Mouse (Mus musculus) left cerebral cortex, postnatal 36 days (tissue): ENCODE data around the gene Gm19345. TPM values are rescaled to one million over a fixed set of nuclear protein-coding genes. Genes with fewer than 3 reads are reported as not detected.
A peak's percentile ranks its signal among the peaks of the same experiment; 100 is the strongest.

Experiments used
- DNase-seq, 2 experiments: peaks; one replicate each; pipeline ENCODE4 v3.0.0; 2021 to 2022; ENCODE audit warnings: low spot score in 2 of 2, mixed read lengths in 1 of 2
- intact Hi-C: fragments of 180-260 bp; cut with DNase I; formaldehyde crosslinking; loops from one replicate; pipeline ENCODE4 v1.15.1; 2025
- total RNA-seq, 2 experiments: library from RNA; stranded (reverse); gene quantifications; 2 replicates each; pipeline ENCODE4 v1.2.3; 2021

Gm19345 gene
- total RNA-seq, 2 experiments from 2014 or later = 1.2 to 2.1 TPM

DNA sequence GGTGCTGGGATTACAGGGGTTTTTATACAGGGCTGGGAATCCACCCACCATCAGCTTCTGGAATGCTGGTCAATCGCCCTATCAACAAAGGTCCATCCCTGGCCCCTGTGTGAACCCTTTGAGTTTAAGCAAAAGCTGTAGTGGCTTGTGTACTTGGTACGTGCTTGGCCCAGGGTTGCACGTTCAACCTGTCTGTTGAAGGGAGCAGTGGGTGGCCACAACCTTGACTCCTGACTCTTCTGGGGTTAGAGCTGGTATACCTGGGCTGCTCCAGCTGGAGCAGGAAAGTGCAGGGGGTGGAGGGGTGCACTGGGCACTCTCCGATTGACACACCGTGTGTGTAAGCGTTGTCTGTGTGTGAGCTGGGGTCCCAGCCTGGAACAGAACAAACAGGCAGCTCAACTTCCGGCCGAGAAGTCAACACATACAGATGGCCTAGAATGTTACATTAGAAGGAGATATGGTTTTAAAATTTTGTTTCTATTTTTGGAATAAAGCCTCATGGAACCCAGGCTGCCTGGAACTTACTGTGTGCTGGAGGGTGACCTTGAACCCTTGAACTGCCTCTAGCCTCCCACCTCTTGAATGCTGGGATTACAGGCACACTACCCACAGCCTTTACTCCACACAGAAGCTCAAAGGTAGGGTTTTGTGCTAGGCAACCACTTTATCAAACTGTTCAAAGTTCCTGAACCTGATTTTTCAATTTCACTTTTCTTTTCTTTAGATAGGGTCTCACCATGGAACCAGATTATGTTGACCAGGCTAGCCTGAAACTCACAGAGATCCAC is 13.6 kb downstream of the Gm19345 start:
- intact Hi-C loops = no loop called here

DNA sequence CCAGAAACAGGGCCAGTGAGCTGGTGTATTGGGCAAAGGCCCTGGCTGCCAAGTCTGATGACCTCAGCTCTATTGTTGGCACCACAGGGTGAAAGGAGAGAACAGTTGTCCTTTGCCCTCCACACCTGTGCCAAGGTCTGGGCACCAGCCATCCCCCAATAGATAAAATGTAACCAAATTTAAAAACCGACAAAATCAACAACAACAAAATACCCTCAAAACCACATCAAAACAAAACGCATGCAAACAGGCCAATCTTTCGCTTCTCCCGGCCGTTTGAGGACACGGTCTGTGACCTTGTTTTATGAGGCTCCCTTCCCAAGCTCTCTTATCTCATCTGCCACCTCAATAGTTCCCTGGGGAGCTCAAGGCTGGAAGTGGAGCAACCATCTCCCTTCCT is 14.7 kb downstream of the Gm19345 start:
- DNase-seq = no peak
- intact Hi-C loops = no loop called here

More for the DNA sequence above, 13.6 kb downstream of the Gm19345 start:
- no peak for DNase-seq

DNA sequence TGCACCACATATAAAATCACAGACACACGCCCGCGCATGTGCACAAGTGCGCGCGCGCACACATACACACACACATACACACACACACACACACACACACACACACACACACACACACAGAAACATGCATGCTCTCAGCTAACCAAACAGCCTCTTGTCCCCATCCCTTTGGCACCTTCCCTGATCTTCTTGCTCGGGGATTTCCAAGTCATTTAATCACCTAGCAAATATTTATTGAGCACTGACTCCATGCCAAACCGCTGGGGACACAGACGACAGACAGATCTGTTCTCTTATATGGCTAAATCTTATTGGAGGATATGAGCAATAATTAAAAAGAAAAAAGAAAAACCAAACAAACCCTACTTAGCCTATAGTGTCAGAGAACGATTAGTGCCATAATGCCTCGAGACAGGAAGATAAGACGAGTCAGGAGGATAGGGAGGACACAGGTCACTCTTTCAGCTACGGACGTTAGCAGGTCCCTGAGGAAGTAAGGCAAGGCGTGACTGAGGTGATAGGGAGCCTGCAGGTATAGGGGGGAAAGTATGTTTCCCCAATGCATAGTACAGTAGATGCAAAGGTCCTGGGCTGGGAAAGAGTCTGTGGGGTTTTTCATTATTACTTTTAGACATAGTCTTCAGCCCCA is 16.1 kb downstream of the Gm19345 start:
- no peak for DNase-seq
- intact Hi-C loops = no loop called here

DNA sequence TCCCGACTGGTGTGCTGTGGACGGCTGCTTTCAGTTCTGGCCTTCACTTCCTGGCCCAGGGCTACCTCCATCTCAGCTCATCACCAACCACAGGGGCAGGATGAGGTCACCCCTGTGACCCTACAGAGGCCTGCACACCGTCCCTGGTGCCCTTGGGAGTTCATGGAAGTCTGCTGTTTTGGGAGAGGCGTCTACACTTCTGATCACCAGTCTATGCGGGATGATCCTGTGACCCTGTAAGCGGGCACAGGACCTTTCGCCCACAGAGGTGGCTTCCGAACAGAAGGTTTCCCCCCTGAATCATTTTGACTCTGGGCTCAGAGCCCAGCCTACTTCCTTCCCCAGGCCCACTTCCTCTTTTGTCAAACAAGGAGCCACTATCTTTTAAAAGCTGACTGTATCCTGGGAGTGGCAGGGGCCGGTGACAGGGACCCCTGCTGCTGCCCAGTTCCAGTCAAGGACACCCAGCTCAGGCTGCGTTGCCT is 19.4 kb downstream of the Gm19345 start:
- intact Hi-C loops = no loop called here
- DNase-seq = no peak

DNA sequence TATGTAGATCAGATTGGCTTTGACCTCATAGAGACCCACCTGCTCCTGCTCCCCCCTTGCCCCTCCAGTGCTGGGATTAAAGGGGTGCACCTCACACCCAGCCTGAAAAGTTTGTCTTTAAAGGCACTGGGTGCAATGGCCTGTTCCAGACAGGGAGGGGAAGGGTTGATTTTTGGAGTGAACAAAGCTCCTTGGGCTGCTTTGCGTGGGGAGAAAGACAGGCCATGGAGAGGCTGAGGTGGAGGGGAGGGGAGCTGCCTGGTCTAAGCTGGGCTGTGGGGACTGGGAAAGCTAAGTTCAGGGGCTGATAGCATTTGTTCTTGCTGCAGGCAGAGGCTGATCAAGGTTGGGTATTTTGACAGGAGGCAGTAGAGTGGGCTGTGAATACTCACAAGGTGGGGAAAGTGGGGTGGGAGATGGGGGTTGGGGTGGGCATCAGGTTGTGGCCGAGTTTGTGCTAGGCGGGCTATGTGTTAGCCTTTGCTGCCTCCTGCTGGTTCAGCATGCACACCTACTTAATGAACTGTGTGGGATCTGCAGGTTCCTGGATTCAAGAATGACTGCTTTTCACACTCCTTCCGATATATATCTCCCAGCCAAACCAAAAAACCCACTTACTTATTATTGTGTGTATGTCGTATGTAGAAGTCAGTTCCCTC is 20.3 kb downstream of the Gm19345 start:
- DNase-seq = no peak
- intact Hi-C loops = no loop called here

DNA sequence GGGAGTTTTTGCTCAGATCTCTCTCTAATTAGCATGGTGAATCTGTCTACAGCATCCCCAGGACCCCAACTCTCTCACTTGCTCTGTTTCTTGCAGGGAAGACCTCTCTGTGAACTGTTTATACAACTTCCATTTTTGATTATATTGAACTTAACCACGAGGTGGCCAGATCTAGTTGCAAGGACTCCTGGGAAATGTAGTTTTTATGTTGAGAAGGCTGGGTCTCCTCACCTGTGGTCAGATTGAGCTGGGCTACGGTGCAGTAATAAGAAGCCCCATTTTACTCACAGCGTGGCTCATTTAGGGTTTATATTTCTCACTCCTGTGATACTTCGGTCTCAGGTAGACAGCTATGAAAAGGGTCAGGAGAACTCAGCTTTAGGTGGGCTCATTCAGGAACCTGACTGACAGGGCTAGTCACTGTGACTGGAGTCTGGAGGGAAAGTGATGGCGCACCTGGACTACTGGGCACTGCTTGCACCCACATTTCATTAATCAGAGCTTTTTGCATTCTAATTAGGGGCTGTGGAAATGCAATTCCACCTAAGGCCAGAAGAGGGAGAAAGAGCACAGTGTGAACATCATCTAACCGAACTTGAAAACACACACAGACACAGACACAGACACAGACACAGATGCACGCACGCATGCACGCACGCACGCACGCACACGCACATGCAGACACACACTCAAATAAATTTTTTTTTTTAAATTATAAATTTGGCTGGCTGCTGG is 24.3 kb downstream of the Gm19345 start:
- peak in 1 of 2 experiments; percentile 41 for DNase-seq
- intact Hi-C loops = no loop called here

DNA sequence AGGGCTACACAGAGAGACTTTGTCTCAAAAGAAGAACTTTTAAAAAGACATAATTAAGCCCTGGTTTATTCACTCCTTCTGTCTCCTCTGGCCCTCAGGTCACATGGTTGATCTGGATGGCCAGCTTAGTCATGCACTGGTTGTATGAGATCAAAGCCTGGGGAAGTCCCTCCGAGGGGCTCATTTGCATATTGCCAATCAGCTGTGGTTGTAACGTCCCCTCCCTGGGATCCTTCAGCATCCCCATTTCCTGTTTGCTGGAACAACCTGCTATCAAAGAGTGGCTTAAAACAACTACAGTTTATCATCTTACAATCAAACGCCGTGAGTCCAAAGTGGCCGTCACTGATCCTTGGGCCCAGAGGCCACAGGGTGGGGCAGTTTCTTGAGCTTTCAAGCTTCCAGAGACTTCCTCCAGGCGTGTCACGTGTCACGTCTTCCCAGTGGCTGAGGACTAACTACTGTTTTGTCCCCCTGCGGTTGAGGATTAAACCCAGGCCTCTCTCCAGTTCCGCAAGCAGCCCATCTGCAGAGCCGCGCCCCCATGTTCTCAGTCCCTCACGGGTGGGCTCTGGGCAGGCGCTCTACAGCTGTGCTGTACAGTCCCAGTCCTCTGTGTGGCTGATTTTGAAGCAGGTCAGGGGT is 25.1 kb downstream of the Gm19345 start:
- no peak for DNase-seq
- intact Hi-C loops = no loop called here

DNA sequence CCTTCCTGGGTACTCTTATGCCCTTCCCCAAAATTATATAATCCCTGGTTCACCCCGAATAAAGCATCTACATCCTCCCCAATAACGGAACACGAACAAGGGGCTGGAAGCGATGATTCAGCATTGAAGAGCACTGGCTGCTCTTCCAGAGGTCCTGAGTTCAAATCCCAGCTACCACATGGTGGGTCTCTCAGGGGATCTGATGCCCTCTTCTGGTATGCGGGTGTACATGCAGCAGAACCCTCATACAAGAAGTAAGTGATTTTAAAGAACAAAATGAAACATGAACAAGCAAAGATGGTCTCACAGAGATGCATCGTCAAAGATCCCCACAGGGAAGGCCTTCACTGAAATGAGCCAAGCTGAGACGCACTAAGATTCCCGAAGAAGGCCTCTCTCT is 29.0 kb downstream of the Gm19345 start:
- intact Hi-C loops = no loop called here
- no peak for DNase-seq

DNA sequence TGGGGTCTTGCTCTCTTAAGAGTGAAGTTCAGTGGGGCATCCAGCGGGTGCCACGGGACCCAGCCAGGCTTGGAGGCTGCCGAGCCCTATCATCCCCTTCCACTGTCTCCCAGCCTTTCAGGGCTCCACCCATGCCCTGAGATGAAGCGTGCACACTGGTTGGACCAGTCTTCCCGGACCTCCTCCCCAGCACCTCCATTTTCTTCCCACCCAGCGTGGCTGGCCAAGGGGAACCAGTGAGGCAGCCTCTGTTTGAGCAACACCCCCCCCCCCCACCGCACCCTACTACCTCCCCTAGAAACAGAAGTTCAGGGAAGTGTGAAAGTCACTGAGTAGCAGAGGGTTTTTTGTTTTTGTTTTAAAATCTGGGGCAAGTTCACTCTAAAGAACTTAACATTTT is 36.0 kb downstream of the Gm19345 start, which contains the start of gene Ceacam19:
Ceacam19 (minus strand) TSS at position 117 of the 400 bp plus-strand sequence.
- DNase-seq = no peak
- intact Hi-C loops = no loop called here

DNA sequence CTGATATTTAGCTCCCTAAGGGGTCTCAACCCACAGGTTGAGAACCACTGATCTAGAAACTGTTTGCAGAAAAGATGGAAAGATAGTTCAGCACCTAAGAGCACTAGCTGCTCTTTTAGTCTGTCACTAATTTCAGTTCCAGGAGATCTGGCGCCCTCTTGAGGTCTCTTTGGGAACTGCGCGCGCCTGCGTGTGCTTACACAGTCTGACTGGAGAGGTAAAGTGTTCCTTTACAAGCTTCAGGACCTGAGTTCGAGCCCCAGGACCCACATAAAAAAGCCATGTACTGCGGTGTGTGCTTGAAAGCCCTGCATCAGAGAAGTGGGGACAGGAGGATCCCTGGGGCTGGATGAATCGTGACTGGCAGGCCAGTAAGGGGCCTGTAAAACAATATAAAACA is 38.1 kb downstream of the Gm19345 start:
- DNase-seq = no peak
- intact Hi-C loops = no loop called here

Other genes with a start within 250 kb of the Gm19345 start
- 100 to 1,000 TPM in 1 of 2 experiments, 10 to 100 TPM in 1; 65.1 to 110 TPM for gene Clasrp, start 247.5 kb upstream of the Gm19345 start, total RNA-seq
- 1 to 10 TPM; 4.6 to 6.7 TPM for gene Relb, start 222.6 kb upstream of the Gm19345 start, total RNA-seq
- 100 to 1,000 TPM; 147 to 157 TPM for gene Clptm1, start 187.0 kb upstream of the Gm19345 start, total RNA-seq
- gene Apoc2, start 174.1 kb upstream of the Gm19345 start, total RNA-seq = not detected
- gene Gm44805, start 170.6 kb upstream of the Gm19345 start, total RNA-seq = not detected
- not detected for gene Apoc4, start 170.5 kb upstream of the Gm19345 start, total RNA-seq
- 1 to 10 TPM; 1.5 to 2.9 TPM for gene Apoc1, start 159.3 kb upstream of the Gm19345 start, total RNA-seq
- gene Apoe, start 152.8 kb upstream of the Gm19345 start, total RNA-seq = 1,000 to 10,000 TPM; 1,886 to 2,087 TPM
- gene Tomm40, start 136.6 kb upstream of the Gm19345 start, total RNA-seq = 100 to 1,000 TPM; 113 to 125 TPM
- 1 to 10 TPM; 7.2 to 9.3 TPM for gene Nectin2, start 101.5 kb upstream of the Gm19345 start, total RNA-seq
- 10 to 100 TPM; 12.2 to 13.1 TPM for gene Bcam, start 81.0 kb upstream of the Gm19345 start, total RNA-seq
- gene Cblc, start 55.2 kb upstream of the Gm19345 start, total RNA-seq = not detected
- gene Bcl3, start 29.2 kb upstream of the Gm19345 start, total RNA-seq = under 1 TPM; 0.27 to 0.32 TPM
- gene Ceacam16, start 9.3 kb downstream of the Gm19345 start, total RNA-seq = not detected
- not detected for gene Ceacam19, start 36.0 kb downstream of the Gm19345 start, total RNA-seq
- gene Pvr, start 69.2 kb downstream of the Gm19345 start, total RNA-seq = 10 to 100 TPM; 10.7 to 12.0 TPM
- gene Igsf23, start 98.8 kb downstream of the Gm19345 start, total RNA-seq = not detected
- not detected for gene Ceacam20, start 113.4 kb downstream of the Gm19345 start, total RNA-seq
- not detected for gene Nlrp9b, start 139.5 kb downstream of the Gm19345 start, total RNA-seq
- gene Vmn1r91, start 247.7 kb downstream of the Gm19345 start, total RNA-seq = not detected